Mouse (Mus musculus) lung, postnatal 0 days (tissue): Measurements from ENCODE around the gene 2610318N02Rik.

Experiments
- CTCF ChIP-seq: IDR thresholded peaks from 2 replicates; pipeline ENCODE4 v1.5.1; 2016; ENCODE audit warnings: antibody characterized with exemption, mild to moderate bottlenecking
- EP300 ChIP-seq: IDR thresholded peaks from 2 replicates; pipeline ENCODE4 v1.6.1; 2016; ENCODE audit warnings: antibody characterized with exemption, mild to moderate bottlenecking, control low read depth

- TF ChIP-seq CTCF (no peak), EP300 (no peak)
Measured at GRCm38 (mm10) chr16:17096938-17097337, 28.0 kb downstream of the 2610318N02Rik start.
